Mouse (Mus musculus): Measurements from ENCODE around the gene Stt3b.

- TF ChIP-seq CTCF (IDR thresholded peaks at IDR 0.05) (no peak), POLR2A (IDR thresholded peaks at IDR 0.05; ENCODE audit: insufficient read depth, low read depth, low read length) (no peak)
Measured at GRCm38 (mm10) chr9:115330861-115331476, 20.7 kb upstream of the Stt3b start.

All from heart, adult 2 months (tissue).